Mouse (Mus musculus) urinary bladder, postnatal 4 days (tissue): ENCODE data around the gene 2310030G06Rik.

Experiments used
- DNase-seq, 2 experiments: peaks; one replicate each; pipeline ENCODE4 v3.0.0; 2021 to 2022; ENCODE audit warnings: low spot score in 2 of 2

Gene 2310030G06Rik

DNA sequence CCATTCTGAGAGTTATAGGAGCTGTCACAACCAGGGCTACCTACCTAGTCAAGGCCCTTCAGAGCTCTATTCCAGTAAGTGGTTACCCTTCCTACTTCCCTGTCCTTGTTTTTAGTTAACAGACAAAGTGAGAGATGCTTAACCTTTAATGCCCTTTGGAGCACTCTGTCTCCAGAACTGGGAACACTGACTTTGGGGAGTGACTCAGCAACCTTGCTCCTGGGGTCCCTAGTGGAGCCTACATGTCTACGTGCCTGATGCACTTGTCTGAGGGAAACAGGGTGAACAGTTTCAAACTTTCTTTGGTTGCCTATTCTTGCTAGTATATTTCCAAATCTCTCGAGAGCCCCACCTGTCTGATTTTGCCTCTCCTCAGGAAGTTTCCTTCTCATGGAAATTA, 3.6 kb downstream of the 2310030G06Rik start:
- no peak for DNase-seq

DNA sequence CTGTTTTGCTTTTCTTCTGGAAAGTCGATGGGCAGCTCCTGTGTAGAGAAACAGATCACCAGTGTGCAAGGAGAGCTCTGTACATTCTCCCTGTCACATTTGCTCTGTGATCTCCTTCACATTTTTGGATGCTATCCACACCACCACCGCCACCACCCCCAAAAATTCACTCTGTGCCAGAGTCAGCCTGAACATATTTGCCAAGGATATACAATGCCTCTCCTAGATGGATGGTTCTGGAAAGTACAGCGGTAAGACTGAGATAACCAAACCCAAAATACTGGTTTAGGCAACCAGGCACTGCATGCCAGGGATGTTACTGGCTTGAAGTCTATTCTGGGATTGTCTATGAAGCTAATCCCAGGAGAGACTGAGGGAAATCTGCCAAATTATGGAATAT, 4.1 kb downstream of the 2310030G06Rik start:
- no peak for DNase-seq

- no peak for DNase-seq
Observed at GRCm38 (mm10) chr9:50740867-50741784, 5.2 kb downstream of the 2310030G06Rik start.

DNA sequence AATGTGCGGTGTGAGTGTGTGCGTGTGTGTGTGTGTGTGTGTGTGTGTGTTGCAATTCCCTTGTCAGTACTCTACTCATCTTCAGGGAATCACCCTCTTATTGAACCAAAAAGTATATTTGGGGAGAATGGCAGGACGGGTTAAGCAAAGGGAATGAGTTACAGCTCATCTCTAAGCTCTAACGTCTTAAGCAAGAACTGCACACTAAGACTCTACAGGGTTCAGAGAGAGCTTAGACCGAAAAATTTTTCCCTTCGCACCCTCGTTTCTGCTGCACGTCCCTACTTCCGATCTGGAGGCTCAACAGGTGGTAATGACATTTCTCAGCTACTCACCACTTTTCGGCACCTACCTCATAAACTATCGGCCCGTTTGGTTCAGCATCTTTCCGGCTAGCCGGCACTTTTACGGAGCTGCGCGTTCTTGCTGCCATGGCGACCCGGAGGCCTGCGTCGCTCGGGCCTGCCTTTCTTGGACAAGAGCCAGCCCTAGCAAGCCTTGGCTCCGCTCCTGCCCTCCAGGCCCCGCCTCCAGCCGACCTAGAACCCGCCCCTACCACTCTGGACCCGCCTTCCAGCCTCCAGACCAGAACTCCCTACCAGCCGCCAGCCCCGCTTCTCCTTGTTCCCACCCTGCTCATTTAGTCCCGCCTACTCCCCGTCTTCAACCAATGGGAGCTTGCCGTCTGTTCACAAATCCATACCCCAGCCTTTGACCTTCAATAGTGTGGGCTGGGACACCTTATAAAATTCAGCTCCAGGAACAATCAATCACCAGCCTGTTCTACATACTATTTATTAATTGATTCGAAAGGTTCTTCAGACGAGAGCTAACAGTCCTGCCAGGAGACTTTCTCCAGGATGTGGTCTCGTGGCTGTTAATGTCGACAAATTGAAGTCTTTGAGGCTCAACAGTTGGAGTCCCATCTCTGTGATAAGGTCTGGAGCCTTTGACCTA, 7.1 kb downstream of the 2310030G06Rik start, which contains the start of gene Dixdc1:
Gene Dixdc1, minus strand, starts transcription at position 604 of the 957 bp plus-strand sequence.
- peak; percentile 94 to 95 for DNase-seq

GRCm38 (mm10) chr9:50734989-50735388, 11.3 kb downstream of the 2310030G06Rik start:
- DNase-seq, result no peak

DNA sequence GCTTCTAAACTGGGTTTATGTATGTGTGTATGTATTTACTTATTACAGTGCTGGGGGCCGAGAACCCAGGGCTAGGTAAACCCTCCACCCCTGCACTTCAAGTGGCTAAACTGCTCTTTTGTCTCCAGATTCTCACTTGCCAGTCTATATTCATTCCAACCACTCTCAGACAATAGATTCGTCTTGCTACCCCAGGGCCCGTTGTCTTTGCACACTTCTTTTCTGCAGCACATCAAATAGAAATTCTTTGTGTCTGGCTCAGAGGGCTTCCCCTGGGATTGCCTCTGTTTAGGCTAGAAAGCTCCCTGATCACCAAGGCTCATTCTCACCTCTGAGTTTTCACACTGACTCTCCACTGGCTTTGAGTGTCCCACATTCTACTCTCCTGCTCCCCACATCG, 13.8 kb downstream of the 2310030G06Rik start:
- DNase-seq, result no peak

- DNase-seq, result no peak
Observed at GRCm38 (mm10) chr9:50729600-50729999, 16.7 kb downstream of the 2310030G06Rik start.

GRCm38 (mm10) chr9:50727925-50728651, 18.2 kb downstream of the 2310030G06Rik start:
- peak in 1 of 2 experiments; percentile 69 for DNase-seq

GRCm38 (mm10) chr9:50727171-50727924, 19.0 kb downstream of the 2310030G06Rik start:
- DNase-seq, result no peak

DNA sequence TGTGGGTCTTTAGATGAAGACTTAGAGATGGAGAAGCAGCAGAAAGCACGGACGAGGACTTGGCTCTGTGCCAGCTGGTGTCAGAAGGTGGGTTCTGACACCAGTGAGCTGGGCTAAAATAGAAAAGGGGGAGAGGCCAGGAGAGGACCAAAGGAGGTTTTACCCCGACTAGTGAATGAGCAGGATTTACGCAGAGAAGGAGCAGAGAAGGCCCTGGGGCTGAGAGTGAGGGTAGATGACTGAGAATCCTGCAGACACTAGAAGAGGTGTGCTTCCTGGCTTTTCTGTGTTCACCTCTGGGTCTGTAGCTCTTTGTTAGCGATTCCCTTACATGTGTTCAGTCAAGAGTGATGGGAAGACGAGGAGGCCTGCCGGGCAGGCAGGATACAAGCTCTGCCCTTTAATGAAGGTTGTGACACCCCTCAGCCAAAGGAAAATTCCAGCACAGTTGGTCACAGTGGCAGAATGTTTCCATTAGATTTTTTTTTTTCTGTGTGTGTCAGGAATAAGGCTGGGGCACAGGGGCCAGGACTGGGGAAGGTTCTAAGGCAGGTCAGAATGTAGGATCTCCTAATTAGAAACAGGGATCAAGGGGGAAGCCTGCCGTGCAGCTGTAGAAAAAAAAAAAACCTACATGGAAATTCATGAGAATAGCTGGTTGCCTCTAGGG, 20.3 kb downstream of the 2310030G06Rik start:
- DNase-seq, result no peak

GRCm38 (mm10) chr9:50724661-50725330, 21.5 kb downstream of the 2310030G06Rik start:
- DNase-seq, result no peak

DNA sequence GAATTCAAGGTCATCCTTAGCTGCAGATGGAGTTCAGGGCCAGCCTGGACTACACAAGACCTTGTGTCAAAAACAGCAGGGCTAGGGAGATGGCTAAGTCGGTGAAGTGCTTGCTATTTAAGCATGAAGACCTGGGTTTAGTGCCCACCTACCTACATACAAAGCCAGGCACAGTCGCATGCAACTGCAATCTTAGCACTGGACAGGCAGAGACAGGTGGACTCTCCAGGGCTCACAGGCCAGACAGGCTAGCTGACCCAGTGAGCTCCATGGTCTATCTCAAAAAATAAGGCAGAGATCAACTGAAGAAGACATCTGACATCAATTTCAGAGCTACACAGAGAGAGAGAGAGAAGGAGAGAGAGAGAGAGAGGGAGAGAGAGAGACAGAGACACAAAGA, 22.2 kb downstream of the 2310030G06Rik start:
- DNase-seq, result no peak

DNA sequence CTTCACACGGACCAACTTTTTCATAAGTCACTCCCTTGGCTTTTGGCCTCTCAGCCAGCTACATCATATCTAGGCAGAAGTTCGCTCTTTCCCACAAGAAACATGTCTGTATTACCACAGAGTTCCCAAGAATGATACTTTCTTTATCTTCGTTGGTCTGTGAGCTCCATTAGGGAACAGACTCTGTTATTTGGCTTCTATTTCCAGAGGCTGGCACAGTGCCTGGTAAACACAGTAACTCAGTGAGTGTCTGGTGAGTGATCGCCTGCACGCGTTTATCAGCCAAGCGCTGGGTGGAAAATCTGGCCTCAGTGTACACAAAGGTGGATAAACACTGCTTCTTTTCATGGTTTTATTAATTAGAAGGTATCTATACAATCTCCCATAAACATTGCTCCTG, 22.9 kb downstream of the 2310030G06Rik start:
- DNase-seq, result peak; percentile 72 to 81

DNA sequence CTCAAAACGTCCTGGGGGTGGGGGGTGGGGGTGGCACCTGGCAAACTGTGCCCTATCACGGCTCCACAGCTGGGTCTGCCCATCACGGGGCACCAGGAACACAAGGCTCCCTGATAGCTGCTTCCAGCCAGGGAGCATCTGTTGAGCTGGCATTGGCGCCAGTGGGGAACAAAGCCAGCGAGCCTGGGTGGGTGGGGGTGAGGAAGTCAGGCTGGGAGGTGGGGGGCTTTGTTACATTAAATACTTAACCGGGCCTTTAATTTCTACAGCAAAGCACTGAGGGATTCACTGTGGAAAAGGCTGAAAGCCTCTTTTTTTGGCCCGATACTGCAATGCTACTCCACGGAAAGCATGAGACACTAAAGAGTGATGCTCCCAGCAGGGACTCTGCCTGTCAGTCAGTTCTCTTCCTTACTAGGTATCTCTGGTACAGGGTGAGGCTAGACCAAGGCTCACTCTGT, 23.9 kb downstream of the 2310030G06Rik start:
- no peak for DNase-seq

GRCm38 (mm10) chr9:50721061-50721460, 25.3 kb downstream of the 2310030G06Rik start:
- DNase-seq, result no peak

DNA sequence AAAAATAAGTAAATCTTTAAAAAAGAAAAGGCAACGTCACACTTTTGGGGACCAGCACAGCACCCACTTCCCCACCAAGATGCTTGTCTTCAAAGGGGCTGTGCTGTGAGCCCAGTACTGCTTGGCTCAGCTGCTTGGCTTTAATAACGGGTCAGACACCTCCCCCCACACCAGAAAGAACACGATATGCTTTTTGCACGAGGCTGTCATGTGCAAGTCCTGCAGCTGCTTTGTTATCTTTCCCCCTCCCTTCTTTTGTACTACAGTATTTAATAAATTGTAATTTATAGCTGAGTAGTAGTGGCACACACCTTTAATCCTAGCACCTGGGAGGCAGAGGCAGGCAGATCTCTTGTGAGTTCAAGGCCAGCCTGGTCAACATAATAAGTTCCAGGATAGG, 27.5 kb downstream of the 2310030G06Rik start:
- no peak for DNase-seq

GRCm38 (mm10) chr9:50714188-50714587, 32.1 kb downstream of the 2310030G06Rik start:
- DNase-seq, result no peak

DNA sequence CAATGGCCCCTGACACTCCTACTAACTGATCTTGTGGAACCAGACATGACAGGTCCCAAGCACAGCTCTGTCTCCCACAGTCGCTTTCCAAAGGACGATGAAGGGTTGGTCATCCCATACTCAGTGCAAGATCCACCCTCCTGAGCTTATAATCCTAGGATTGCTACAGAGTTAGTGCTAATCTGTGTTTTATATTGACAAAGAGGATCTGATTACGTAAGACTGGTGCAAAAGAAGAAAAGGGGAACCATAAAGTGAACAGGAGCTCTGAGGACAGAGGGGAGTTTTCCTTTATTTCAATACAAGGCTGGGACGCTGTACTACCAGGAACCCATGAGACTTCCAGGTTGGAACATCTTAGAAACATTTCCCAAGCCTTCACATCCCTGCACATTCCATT, 35.0 kb downstream of the 2310030G06Rik start:
- no peak for DNase-seq

GRCm38 (mm10) chr9:50709108-50709507, 37.2 kb downstream of the 2310030G06Rik start:
- no peak for DNase-seq

DNA sequence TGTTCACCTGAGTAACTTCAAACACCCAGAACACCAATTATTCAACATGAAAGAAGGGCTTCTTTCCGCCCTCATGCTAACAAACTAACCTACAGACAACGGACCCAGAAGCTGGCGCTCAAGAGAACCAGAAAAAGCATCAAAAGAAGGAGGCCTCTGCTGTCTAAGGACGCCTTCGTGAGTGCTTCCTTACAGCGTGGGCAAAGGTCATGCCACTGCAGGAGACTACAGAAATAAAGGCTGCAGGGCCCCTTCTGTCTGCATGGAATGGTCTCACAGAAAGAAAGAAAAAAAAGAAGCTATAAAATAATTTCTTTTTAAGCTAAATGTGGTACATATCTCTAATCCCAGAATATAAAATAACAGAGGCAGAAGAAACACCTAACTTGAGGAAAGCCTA, 41.4 kb downstream of the 2310030G06Rik start:
- DNase-seq, result no peak
